Mouse (Mus musculus) induced T-regulatory cell, adult 2 months (primary cell): ENCODE data around the gene Mgp.
"Not testable (repeated sequence)": the region's sequence is repeated elsewhere in the genome, so short reads cannot be mapped to it uniquely, and the experiment has no call there.

ENCODE experiments used
- DNase-seq: peaks from one replicate; pipeline ENCODE4 v3.0.0-alpha.2; 2012; ENCODE audit warnings: low read depth

Mgp gene

DNA sequence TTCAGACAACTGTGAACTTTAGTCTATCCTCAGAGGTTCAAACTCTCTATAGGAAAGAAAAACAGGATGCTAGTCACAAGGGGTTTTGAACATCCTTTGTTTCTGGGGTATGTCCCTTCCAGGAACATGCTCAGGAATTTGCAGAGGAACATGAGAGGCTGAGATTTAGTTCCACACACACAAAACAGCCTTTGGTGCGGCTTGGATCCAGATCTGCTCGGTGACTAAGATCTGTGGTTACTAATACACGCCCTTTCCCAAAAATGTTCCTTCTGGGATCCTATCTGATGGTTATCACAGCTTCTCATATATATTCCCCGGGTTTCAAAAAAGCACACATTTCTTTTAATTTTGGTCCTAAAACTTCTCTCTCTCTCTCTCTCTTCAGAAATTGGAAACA, 22.2 kb upstream of the Mgp start:
- no peak for DNase-seq

DNA sequence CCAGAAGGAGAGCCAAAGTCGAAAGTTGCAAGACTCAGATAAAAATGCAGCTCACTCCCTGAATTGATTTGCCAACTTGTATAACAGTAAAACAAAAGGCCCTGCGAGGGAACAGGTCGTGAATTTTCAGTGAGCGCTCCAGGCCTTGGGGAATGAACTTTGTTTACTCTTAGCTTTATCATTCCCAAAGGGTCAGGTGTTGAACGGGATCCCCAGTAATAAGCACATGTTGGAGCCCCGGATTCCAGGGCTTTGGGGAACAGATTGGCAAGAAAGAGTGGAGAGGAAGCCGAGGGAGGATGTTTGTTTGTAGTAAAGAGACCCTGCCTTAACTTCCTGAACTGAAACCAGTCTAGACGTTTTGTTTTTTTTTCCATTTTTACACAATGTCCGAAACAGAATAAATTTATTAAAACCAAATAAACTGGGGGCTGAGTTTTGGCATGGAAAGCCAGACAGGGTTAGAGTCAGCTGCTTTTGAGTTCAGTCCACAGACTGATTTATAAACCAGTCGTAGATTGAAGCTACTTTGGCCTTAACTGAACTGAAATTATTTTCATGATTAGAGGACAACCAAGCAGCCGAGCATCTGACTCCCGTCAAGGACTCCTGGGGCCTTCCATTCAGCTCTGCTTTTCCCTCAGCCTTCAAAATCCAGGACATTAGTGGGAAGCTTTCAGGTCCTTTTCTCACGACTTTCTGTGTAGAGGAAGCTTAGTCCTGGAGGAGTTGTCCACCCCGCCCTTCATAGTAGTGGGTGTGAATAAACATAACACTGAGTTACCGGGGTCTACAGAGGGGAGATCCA, 19.1 kb upstream of the Mgp start:
- DNase-seq, result no peak

DNA sequence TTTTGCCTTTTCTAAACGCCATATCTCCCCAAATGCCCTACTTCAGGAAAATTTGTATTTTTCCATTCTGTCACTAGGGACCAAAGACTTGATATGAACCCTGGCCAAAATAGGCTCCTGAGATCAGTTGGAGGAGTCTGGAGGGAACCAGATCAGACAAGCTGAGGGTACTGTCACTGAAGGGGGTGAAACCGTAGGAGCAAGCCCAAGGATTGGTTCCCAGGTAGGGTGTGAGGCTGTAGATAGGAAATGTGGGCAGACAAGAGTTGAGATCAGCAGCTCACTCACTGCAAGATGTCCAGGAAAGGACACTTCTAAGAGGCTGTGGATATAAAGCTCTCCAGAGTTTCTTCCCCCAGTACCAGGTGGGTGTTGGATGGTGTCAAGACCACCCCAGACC, 16.4 kb upstream of the Mgp start:
- DNase-seq, result no peak

- no peak for DNase-seq
Observed at GRCm38 (mm10) chr6:136889554-136889953, 13.9 kb upstream of the Mgp start.

DNA sequence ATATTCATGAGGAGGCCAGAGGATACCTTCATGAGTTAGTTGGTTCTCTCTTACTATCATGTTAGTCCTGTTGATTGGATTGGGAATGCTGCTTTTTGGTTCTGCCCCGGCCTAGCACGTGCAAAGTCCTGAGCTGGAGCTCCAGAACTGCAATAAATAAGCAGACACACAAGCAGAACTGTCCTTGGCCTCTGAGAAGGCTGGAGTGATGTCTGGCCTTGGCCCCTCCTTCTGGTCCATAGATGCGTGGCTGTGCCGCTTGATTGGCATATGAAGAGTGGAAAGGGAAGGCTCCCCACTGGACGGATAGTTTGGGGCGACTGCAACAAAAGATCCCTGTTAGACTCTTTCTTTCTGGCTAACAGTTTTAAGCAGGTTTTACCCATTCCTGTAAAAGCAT, 13.4 kb upstream of the Mgp start:
- DNase-seq, result no peak

DNA sequence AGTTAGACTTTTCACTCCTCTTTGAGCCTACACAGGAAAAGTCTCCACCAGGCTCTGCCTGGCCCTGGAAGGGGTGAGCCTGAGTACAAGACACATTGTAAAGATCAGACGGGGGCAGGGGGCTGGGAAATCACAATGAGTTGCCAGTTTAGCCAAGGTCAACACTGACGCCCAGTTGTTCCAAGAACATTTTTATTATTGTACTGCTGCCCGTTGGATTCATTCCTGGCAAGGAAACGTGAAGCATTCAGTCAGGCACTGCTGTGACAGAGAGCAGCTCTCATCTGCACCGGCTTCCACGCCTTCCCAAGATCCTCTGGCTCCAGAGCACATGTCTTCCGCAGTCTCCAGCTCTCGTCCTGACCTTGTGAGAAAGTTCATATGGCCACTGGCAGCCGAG, 12.2 kb upstream of the Mgp start:
- DNase-seq, result no peak

DNA sequence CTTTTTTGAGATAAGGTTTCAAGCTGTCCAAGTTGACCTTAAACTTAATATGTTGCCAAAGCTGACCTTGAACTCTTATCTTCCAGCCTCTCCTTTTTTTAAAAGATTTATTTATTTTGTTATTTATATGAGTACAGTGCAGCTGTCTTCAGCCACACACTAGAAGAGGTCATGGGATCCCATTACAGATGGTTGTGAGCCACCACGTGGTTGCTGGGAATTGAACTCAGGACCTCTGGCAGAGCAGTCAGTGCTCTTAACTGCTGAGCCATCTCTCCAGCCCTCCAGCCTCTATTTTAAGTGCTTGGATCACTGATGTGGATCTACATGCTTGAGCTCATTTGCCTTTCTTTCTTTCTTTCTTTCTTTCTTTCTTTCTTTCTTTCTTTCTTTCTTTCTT, 9.1 kb upstream of the Mgp start:
- DNase-seq, result not testable (repeated sequence)

- no peak for DNase-seq
Observed at GRCm38 (mm10) chr6:136883961-136884360, 8.3 kb upstream of the Mgp start.

DNA sequence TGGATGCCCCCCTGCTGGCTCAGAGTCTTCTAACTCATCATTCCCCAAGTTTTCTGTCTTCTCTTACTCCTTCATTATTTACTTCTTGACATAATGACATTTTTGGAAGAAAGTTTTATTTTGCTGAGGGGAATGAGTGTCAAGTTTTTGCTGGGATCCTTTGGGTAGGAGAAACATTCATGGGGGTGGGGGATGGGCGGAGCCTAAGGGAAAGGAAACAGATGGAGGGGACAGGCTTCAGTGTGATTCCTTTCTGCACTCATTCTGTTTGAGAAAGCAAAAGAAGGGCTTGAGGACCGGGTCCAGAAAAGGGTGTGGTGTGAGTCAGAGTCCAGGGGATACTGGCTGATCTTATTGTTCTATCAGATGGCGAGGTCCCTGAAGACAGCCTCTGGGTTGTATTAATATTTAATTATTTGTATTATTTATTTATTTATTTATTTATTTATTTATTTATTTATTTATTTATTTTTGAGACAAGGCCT, 7.8 kb upstream of the Mgp start:
- DNase-seq, result no peak

GRCm38 (mm10) chr6:136881678-136882077, 6.1 kb upstream of the Mgp start:
- no peak for DNase-seq

GRCm38 (mm10) chr6:136874599-136874998, 1.0 kb downstream of the Mgp start:
- DNase-seq, result no peak

- DNase-seq, result no peak
Observed at GRCm38 (mm10) chr6:136868921-136869320, 6.7 kb downstream of the Mgp start.

DNA sequence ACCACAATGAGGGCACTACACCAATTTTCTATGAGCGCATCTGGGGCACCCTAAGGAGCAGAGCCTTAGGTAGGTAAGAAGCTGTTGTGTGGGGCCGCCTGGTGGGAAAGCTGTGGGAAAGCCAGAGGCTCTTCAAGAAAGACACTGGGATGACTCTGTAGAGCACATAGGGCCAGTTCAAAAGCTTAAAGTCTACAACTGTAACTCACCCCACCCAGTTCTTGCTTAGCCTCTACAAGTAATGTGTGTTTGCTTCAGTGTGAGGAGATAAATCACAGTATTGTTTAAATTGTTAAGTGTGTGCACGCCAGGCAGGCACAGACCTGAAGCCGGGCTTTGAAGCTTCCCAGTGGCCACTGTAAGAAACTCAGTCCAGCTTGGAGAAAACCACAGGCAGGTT, 9.5 kb downstream of the Mgp start:
- DNase-seq, result no peak

GRCm38 (mm10) chr6:136865360-136865759, 10.3 kb downstream of the Mgp start:
- DNase-seq, result no peak

DNA sequence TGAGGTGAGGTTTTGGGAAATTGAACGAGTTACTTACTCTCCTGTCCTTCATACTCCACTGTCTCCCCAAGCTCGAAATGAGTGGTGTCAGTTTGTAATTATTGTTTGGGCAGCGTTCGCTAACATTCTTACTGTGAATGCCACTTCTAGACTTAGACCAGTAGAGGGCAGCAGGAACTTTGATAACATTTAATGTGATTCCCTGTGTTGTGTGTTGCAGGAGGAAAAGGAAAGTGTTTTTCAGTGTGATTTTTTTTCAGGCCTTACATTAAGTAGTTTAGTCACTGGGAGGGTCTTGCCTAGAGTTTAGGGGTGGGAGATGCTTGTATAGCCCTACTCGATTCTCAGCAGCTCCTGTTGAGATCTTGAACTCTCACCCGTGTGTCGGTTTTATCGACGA, 14.6 kb downstream of the Mgp start:
- DNase-seq, result peak; percentile 76

GRCm38 (mm10) chr6:136858420-136858819, 17.2 kb downstream of the Mgp start:
- DNase-seq, result no peak

DNA sequence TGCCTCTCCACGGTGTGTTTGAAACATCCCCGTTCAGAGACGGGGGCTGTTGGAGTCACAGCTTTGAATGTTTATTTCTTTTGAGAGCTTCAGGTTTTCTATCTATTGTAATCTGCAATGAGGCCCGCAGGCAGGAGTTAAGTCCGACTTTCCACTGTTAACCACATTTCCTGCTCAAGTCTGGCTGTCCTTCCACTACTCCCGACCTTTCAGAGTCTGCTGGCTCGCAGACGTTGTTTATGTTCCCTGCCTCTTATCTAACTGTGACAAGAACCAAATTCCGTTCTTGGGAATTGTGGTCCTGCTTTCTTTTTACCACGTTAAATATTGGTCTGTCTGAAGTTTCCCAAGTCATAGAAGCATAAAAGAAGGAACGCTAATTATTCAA, 17.8 kb downstream of the Mgp start:
- no peak for DNase-seq

DNA sequence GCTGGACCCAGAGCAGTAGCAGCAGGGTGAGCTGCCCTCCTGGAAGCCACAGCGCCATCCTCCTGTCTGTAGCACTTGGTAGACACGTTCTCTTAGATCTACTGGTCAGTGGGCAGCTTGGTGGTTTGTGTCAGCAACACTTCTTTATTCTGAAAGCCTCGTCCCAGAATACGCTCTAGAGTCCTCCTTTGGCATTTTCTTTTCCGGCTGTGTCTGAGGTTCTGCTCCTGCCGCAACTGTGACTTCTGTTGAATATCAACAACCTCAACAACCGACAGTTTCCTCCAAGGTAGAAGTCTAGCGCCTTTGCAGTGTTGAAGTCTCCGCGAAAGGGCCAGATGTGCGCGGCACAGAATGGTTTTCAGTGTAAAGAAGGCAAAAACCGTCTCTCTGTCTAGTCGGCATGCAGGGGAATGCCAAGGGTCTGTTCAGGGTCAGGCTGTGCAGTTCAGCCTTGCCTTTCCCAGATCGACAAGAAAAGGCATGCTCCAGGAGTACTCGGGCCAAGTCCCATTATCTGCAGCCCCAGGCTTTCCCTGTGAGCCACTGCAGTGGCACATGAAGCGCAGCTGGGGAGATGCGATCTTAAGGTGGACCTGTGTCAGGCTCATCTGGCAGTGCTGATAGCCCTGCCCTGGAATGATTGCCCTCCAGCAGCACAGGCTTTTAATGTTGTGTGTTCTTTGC, 18.3 kb downstream of the Mgp start, which contains the start of gene Art4:
Gene Art4, minus strand, starts transcription at position 548 of the 687 bp plus-strand sequence.
- DNase-seq, result peak; percentile 38

DNA sequence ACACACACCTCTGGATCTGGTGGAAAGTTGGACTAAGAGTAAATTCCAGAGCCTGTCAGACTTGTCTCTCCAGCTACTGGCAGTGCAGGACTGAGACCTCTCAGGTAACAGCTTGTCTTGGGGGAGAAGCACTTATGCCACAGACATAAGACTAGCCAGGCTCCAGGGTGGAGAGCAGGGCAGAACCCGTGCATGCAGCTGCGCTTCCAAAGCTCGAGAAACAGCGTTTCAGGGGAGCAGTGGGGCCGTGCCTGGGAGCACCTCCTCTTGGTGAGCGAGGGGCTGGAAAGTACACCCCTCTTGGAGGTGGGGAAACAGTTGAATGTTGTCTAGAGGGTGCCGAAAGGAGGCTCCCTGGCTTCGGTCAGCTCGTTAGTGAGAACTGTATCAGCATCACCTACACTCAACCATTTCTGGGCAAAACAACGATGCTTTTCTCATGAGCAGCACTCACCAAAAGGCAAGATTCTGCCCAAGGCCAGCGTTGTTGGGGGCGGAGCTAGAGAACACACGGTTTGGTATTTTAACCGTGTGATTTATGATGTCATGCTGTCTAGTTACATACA, 19.5 kb downstream of the Mgp start:
- peak; percentile 45 for DNase-seq

DNA sequence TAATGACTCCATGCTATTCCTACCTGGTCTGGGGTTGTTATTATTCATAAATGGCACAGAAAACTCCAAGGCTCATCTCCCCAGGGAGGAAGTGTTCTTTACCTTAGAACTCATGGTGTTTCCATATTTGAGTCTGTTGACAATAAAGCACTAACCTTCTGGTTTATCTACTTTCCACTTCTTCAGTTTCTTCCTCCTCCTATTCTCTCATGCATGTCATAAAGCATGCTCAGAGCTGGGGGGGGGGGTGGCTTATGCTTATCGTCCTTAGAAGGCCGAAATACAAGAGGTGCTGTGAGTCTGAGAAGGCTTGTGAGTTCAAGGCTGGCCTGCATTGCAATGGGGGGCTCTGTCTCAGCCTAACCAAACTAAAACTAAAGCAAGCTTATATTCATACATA, 20.4 kb downstream of the Mgp start:
- no peak for DNase-seq

DNA sequence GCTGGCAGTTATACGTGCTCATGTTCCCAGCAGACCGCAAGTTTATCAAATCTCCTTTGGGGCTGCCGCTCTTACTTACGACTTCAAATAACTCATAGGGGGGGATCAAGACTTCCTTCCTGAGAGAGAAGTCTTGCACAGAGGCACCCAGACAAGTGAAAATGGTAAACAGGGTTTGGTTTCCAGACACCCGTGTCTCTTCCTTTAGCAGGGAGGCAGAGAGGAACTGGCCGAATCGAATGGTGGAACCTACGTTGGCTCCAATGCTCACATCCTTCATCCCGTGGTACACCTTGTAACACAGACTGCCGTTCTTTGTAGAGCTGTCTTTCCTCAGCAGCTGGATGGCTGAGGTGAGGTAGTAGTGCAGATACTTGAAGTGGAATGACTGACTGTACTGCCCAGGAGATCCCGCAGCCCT, 21.3 kb downstream of the Mgp start:
- peak; percentile 48 for DNase-seq

DNA sequence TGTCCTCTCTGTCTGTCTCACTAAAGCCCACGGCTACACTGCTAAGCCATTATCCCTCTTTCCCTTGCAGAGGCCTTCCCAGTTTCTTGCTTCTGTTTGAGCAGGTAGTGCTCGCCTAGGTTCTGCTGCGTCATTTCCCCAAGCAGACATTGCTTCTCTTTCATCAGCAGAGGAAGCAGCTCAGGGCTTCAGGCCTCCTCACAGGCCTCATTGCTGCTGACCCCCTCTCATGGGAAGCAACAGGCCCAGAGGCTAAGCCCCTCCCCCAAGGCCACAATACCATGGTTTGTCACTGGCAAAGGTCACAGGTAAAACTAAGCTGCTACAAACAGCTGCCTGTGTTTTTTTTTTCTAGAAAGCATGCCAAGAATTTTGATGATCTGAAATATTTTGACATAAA, 22.9 kb downstream of the Mgp start:
- DNase-seq, result no peak

GRCm38 (mm10) chr6:136852348-136852747, 23.3 kb downstream of the Mgp start:
- DNase-seq, result no peak
